19 mouse cellular contexts compared by ENCODE assay signal in genomic region chr1:127296815-127297214, GRCm38 (mm10).
DNase-seq lines count a peak whose midpoint lies in the region; ATAC-seq lines count a peak whose summit lies in the region.
"Had no signal": no experiment of that assay in that cellular context is flagged by ENCODE, and none has a peak within 500 bp of the region (broad histone marks: within the 10 kb centered on the region; RNA-seq: fewer than 3 reads in every experiment).

No protein-coding gene starts in this region.

- intact Hi-C loops in heart, postnatal 36 days (cut with DNase I) = no loop called here
- intact Hi-C loops in left cerebral cortex, postnatal 4 days (cut with DNase I) = no loop called here

- peak; percentile 95 for ATAC-seq in CD4-positive, CD25-positive, alpha-beta regulatory T cell, adult 4 months
- peak; percentile 75 for ATAC-seq in common myeloid progenitor, adult 5-6 weeks (replicated peaks; ENCODE audit: low read depth, poor library complexity, severe bottlenecking)
- peak; percentile 45 for ATAC-seq in megakaryocyte progenitor cell, adult 5-6 weeks (replicated peaks; ENCODE audit: poor library complexity)
- ATAC-seq: forebrain, embryonic 15.5 days; intestine, embryonic 15.5 days had no signal

- DNase-seq in heart, adult 11 months = peak; percentile 75
- no peak for DNase-seq in heart, postnatal 36 days
- no peak for DNase-seq in frontal cortex, postnatal 14 days (ENCODE audit: low spot score in 2 of 2)
- no peak for DNase-seq in left cerebral cortex, postnatal 4 days
- DNase-seq in cerebellum, adult 11-12 months = no peak
- DNase-seq: adrenal gland, postnatal 36 days; cerebellum, adult 9-11 months; gastrocnemius, postnatal 14 days; heart, adult 2 months; kidney, adult 9 months; kidney, postnatal 14 days; layer of hippocampus, postnatal 36 days; retina, postnatal 1 day; thymus, adult 2 months had no signal

Comparison
In these comparisons a context has a peak if more than half of its experiments do, and no peak if none do; other contexts are left out.
1. ATAC-seq: peak in every context shown above with its lines; median percentile 95 in CD4-positive, CD25-positive, alpha-beta regulatory T cell, adult 4 months; 75 in common myeloid progenitor, adult 5-6 weeks; 45 in megakaryocyte progenitor cell, adult 5-6 weeks.